Mouse (Mus musculus) heart, postnatal 0 days (tissue): Measurements from ENCODE around the gene Smyd3.

Experiments used
- CTCF ChIP-seq: IDR thresholded peaks from 2 replicates; pipeline ENCODE4 v1.5.1; 2016; ENCODE audit warnings: antibody characterized with exemption, control low read depth, low read depth
- EP300 ChIP-seq: IDR thresholded peaks from 2 replicates; pipeline ENCODE4 v1.6.1; 2016; ENCODE audit warnings: antibody characterized with exemption, low read depth

GRCm38 (mm10) chr1:179281401-179282121 is 236.3 kb downstream of the Smyd3 start:
- TF ChIP-seq CTCF (no peak), EP300 (no peak)
